ENCODE assay signal across 21 mouse cellular contexts in genomic region chr13:51063721-51064120, GRCm38 (mm10). TPM values are rescaled to one million over a fixed set of nuclear protein-coding genes. Genes with fewer than 3 reads are reported as not detected.
A peak's percentile ranks its signal among the peaks of the same experiment; 100 is the strongest.
DNase-seq lines count a peak whose midpoint lies in the region; ATAC-seq and TF ChIP-seq lines count a peak whose summit lies in the region.
"Had no signal": no experiment of that assay in that cellular context is flagged by ENCODE, and none has a peak within 500 bp of the region (broad histone marks: within the 10 kb centered on the region; RNA-seq: fewer than 3 reads in every experiment).

No protein-coding gene starts in this region.

- H3K9me3 ChIP-seq in CH12.LX (replicated peaks; ENCODE audit: low read length) (no peaks in the 10 kb centered on the region), ES-E14 (ENCODE audit: control insufficient read depth, insufficient read depth, low read depth, low read length) (no peaks in the 10 kb centered on the region)
- H3K9me3 ChIP-seq in kidney, embryonic 14.5 days (ENCODE audit: control insufficient read depth, low read length) = no peaks in the 10 kb centered on the region
- H3K9me3 ChIP-seq: embryonic facial prominence, embryonic 10.5 days; embryonic facial prominence, embryonic 12.5 days; forebrain, embryonic 13.5 days; forebrain, embryonic 15.5 days had no signal

- H3K9ac ChIP-seq in CH12.LX (ENCODE audit: insufficient read depth, low read depth) (no peak overlapping the region), ES-E14 (ENCODE audit: insufficient read depth, low read depth, low read length, poor library complexity, severe bottlenecking) (no peak overlapping the region)
- H3K9ac ChIP-seq in kidney, embryonic 14.5 days (ENCODE audit: low read depth, low read length) = no peak overlapping the region
- H3K9ac ChIP-seq: embryonic facial prominence, embryonic 12.5 days; forebrain, embryonic 13.5 days; forebrain, embryonic 15.5 days; forebrain, postnatal 0 days had no signal

- H3K27ac ChIP-seq in CH12.LX (ENCODE audit: insufficient read depth, low read depth) (no peak overlapping the region), ES-E14 (ENCODE audit: insufficient read depth, low read depth, low read length, poor library complexity, severe bottlenecking) (peak overlapping the region; percentile 59)
- H3K27ac ChIP-seq in kidney, embryonic 14.5 days (ENCODE audit: low read depth, low read length) = no peak overlapping the region
- H3K27ac ChIP-seq: embryonic facial prominence, embryonic 10.5 days; embryonic facial prominence, embryonic 12.5 days; forebrain, embryonic 13.5 days; forebrain, embryonic 15.5 days had no signal

- H3K79me2 ChIP-seq in CH12.LX (replicated peaks; ENCODE audit: control insufficient read depth, extremely low read depth, insufficient read depth, poor library complexity, severe bottlenecking) = no peaks in the 10 kb centered on the region

- dilution Hi-C loops in CH12.LX (cut with MboI; ENCODE audit: extremely low pct_ligation_motif_present, extremely low pct_unique_long_range_greater_than_20kb, low sequenced_read_pairs) = no loop called here

- in situ Hi-C loops in CH12.LX (cut with MboI; ENCODE audit: low pct_ligation_motif_present, low pct_unique_long_range_greater_than_20kb, low sequenced_read_pairs) = no loop called here
- in situ Hi-C loops in ES-E14 (cut with MboI; ENCODE audit: low sequenced_read_pairs in 2 of 2, unreplicated experiment in 2 of 2) = no loop called here

- H3K36me3 ChIP-seq in CH12.LX (replicated peaks in 1 of 2; ENCODE audit: control insufficient read depth in 1 of 2, insufficient read depth in 1 of 2, low read length in 1 of 2) (no peaks in the 10 kb centered on the region), ES-E14 (ENCODE audit: control insufficient read depth, insufficient read depth, low read length, poor library complexity, severe bottlenecking) (no peaks in the 10 kb centered on the region)
- no peaks in the 10 kb centered on the region for H3K36me3 ChIP-seq in splenic B cell, adult 2 months (ENCODE audit: control insufficient read depth, insufficient read depth, low read length, poor library complexity, severe bottlenecking)
- no peaks in the 10 kb centered on the region for H3K36me3 ChIP-seq in kidney, embryonic 14.5 days (ENCODE audit: control insufficient read depth, insufficient read depth, low read length)
- H3K36me3 ChIP-seq: embryonic facial prominence, embryonic 10.5 days; embryonic facial prominence, embryonic 12.5 days; forebrain, embryonic 15.5 days had no signal

- no peak for TF ChIP-seq RAD21 in CH12.LX (IDR thresholded peaks at IDR 0.05; ENCODE audit: low read depth, low read length)

- H3K4me2 ChIP-seq in CH12.LX (ENCODE audit: insufficient read depth, low read depth, poor library complexity, severe bottlenecking) = no peak overlapping the region
- no peak overlapping the region for H3K4me2 ChIP-seq in kidney, embryonic 14.5 days (replicated peaks; ENCODE audit: low read depth, low read length)
- H3K4me2 ChIP-seq: embryonic facial prominence, embryonic 12.5 days; forebrain, embryonic 13.5 days; forebrain, embryonic 15.5 days had no signal

- WGBS in kidney, embryonic 14.5 days = 86% methylated on average over 1 of the region's 1 CpGs

- peak; percentile 80 for DNase-seq in A20 (ENCODE audit: low read depth, low spot score)
- peak; percentile 52 for DNase-seq in CH12.LX (ENCODE audit: extremely low read depth)
- DNase-seq in ES-E14 (ENCODE audit: low read depth, low spot score) = no peak
- peak; percentile 17 for DNase-seq in splenic B cell, adult 2 months (ENCODE audit: low read depth, low spot score)
- no peak for DNase-seq in adrenal gland, postnatal 4 days (ENCODE audit: low spot score in 2 of 2)
- no peak for DNase-seq in heart, postnatal 10 days
- DNase-seq: adrenal gland, adult 8-10 months; adrenal gland, postnatal 25 days; cerebellum, adult 11-12 months; cerebellum, adult 2 months; cerebellum, adult 9-10 months; cerebellum, postnatal 10 days; cerebellum, postnatal 25 days; forebrain, postnatal 0 days had no signal

- TF ChIP-seq POLR2A in CH12.LX (IDR thresholded peaks at IDR 0.05; ENCODE audit: low read depth, low read length) = no peak

- TF ChIP-seq EP300 in CH12.LX (IDR thresholded peaks at IDR 0.05; ENCODE audit: low read length) = no peak; the same call in 1 of the 2 replicates

- ATAC-seq in kidney, embryonic 14.5 days (ENCODE audit: low FRiP score, low TSS enrichment) = no peak
- ATAC-seq: activated CD4-positive, CD25-positive, alpha-beta regulatory T cell, adult 4 months; CD4-positive, CD25-positive, alpha-beta regulatory T cell, adult 4 months; forebrain, embryonic 13.5 days; forebrain, embryonic 15.5 days; forebrain, postnatal 0 days had no signal

- intact Hi-C loops in heart, postnatal 10 days (cut with DNase I) = no loop called here

- H3K4me1 ChIP-seq in CH12.LX (ENCODE audit: control insufficient read depth in 1 of 2, insufficient read depth in 2 of 2) (peaks cover 4 to 20% of the 10 kb centered on the region in 2 experiments), ES-E14 (ENCODE audit: control insufficient read depth in 2 of 2, insufficient read depth in 2 of 2, low read length in 2 of 2, poor library complexity in 1 of 2) (peaks cover 3% of the 10 kb centered on the region in 2 experiments; a peak in 2 of 4 replicates)
- H3K4me1 ChIP-seq in kidney, embryonic 14.5 days (ENCODE audit: control insufficient read depth, insufficient read depth, low read length) = no peaks in the 10 kb centered on the region
- H3K4me1 ChIP-seq: embryonic facial prominence, embryonic 12.5 days; forebrain, embryonic 13.5 days; forebrain, embryonic 15.5 days had no signal

- H3K4me3 ChIP-seq in CH12.LX (replicated peaks in 1 of 3; ENCODE audit: low read depth in 2 of 3, low read length in 2 of 3, poor library complexity in 1 of 3) (no peak overlapping the region), ES-E14 (ENCODE audit: insufficient read depth in 1 of 2, low read depth in 1 of 2, low read length in 2 of 2, poor library complexity in 1 of 2, severe bottlenecking in 1 of 2) (no peak overlapping the region)
- no peak overlapping the region for H3K4me3 ChIP-seq in kidney, embryonic 14.5 days (ENCODE audit: low read length)
- H3K4me3 ChIP-seq: embryonic facial prominence, embryonic 10.5 days; embryonic facial prominence, embryonic 12.5 days; forebrain, embryonic 13.5 days; forebrain, embryonic 15.5 days had no signal

- no peak for TF ChIP-seq CTCF in CH12.LX (conservative IDR thresholded peaks at IDR 0.05 in 1 of 2, IDR thresholded peaks at IDR 0.05 in 1 of 2; ENCODE audit: low read depth in 2 of 2, low read length in 2 of 2)

- H3K27me3 ChIP-seq in CH12.LX (replicated peaks) = no peaks in the 10 kb centered on the region
- no peaks in the 10 kb centered on the region for H3K27me3 ChIP-seq in splenic B cell, adult 2 months (ENCODE audit: control insufficient read depth, insufficient read depth, low read length, poor library complexity, severe bottlenecking)
- no peaks in the 10 kb centered on the region for H3K27me3 ChIP-seq in kidney, embryonic 14.5 days (ENCODE audit: control insufficient read depth, insufficient read depth, low read length)
- H3K27me3 ChIP-seq: embryonic facial prominence, embryonic 12.5 days; forebrain, embryonic 13.5 days; forebrain, embryonic 15.5 days had no signal

TF ChIP-seq in CH12.LX, 34 proteins besides CTCF, POLR2A, EP300 and RAD21:
- TF ChIP-seq SIN3A (IDR thresholded peaks at IDR 0.05; ENCODE audit: low read length) = no peak
- TF ChIP-seq IRF4 (IDR thresholded peaks at IDR 0.05; ENCODE audit: low read depth, low read length) = 0 out of 2 replicates have a peak, but pooled peaks have one; percentile 37
- TF ChIP-seq ELF1 (IDR thresholded peaks at IDR 0.05; ENCODE audit: low read depth, low read length) = no peak
- TF ChIP-seq ZNF384 (IDR thresholded peaks at IDR 0.05; ENCODE audit: low read depth, low read length) = peak; percentile 39; the same call in 1 of the 2 replicates

TF ChIP-seq in ES-E14, 5 proteins besides CTCF, POLR2A, EP300 and RAD21:
- TF ChIP-seq CHD2 (IDR thresholded peaks at IDR 0.05; ENCODE audit: low read depth, low read length) (no peak), ZNF384 (IDR thresholded peaks at IDR 0.05; ENCODE audit: low read depth, low read length) (peak; percentile 50)

RNA-seq across cellular contexts. Expression of gene Spin1, which starts 37.0 kb away (rescaled TPM):
- total RNA-seq in CH12.LX (2012; rRNA removed) (12.2 and 15.2 TPM in 2 replicates), CH12.LX (2014; rRNA removed) (37.4 and 37.8 TPM in 2 replicates), ES-E14 (2012; rRNA removed) (33.9 and 36.4 TPM in 2 replicates)
- polyA plus RNA-seq in CH12.LX (2012; ENCODE audit: insufficient read length, low read depth) = 23.7 and 25.4 TPM in 2 replicates
- 100 to 1,000 TPM; 104 to 105 TPM for total RNA-seq in adrenal gland, postnatal 4 days (2021)
- polyA plus RNA-seq in kidney, embryonic 14.5 days (2014; fragmentation: Nextera tagmentation; extraction: Ambion mirVana) = 65.8 and 107 TPM in 2 replicates
- 10 to 100 TPM; 56.7 to 61.8 TPM for total RNA-seq in heart, postnatal 10 days (2021)

Comparison
In these comparisons a context has a peak if more than half of its experiments do, and no peak if none do; other contexts are left out.
1. DNase-seq: peak in A20 (single experiment), CH12.LX (single experiment) and splenic B cell, adult 2 months (single experiment); none in ES-E14 (single experiment), adrenal gland, postnatal 4 days (0 of 2) and heart, postnatal 10 days (0 of 2).